Comparison of ENCODE assay signal across 8 mouse cellular contexts in genomic region chr6:100705366-100705811, GRCm38 (mm10). TPM values are rescaled to one million over a fixed set of nuclear protein-coding genes. Genes with fewer than 3 reads are reported as not detected.
DNase-seq lines count a peak whose midpoint lies in the region; ATAC-seq and TF ChIP-seq lines count a peak whose summit lies in the region.

No protein-coding gene starts in this region.

- no peaks in the 10 kb centered on the region for H3K36me3 ChIP-seq in forebrain, embryonic 16.5 days (ENCODE audit: control insufficient read depth, insufficient read depth)
- H3K36me3 ChIP-seq in limb, embryonic 14.5 days (ENCODE audit: control insufficient read depth, insufficient read depth, low read length): no peaks in the 10 kb centered on the region
- H3K36me3 ChIP-seq in stomach, postnatal 0 days (ENCODE audit: control insufficient read depth, insufficient read depth, low read length): no peaks in the 10 kb centered on the region

- no peak overlapping the region; the same call in 1 of the 2 replicates for H3K9ac ChIP-seq in forebrain, embryonic 16.5 days (replicated peaks; ENCODE audit: low read depth, low read length)
- H3K9ac ChIP-seq in limb, embryonic 14.5 days (ENCODE audit: low read depth, low read length, severe bottlenecking): peak overlapping the region; percentile 93
- peak overlapping the region; percentile 59 for H3K9ac ChIP-seq in stomach, postnatal 0 days (ENCODE audit: low read length)

- H3K4me1 ChIP-seq in forebrain, embryonic 16.5 days (replicated peaks; ENCODE audit: control insufficient read depth, insufficient read depth, low read length): peaks cover 15% of the 10 kb centered on the region
- H3K4me1 ChIP-seq in limb, embryonic 14.5 days (ENCODE audit: control insufficient read depth, insufficient read depth, low read length): peaks cover 24% of the 10 kb centered on the region
- peaks cover 3% of the 10 kb centered on the region; the same call in 1 of the 2 replicates for H3K4me1 ChIP-seq in stomach, postnatal 0 days (replicated peaks; ENCODE audit: control insufficient read depth, insufficient read depth)

- peak overlapping the region; percentile 92 for H3K4me2 ChIP-seq in forebrain, embryonic 16.5 days (ENCODE audit: low read length)
- H3K4me2 ChIP-seq in limb, embryonic 14.5 days (replicated peaks; ENCODE audit: low read depth, low read length, severe bottlenecking): peak overlapping the region; percentile 56
- H3K4me2 ChIP-seq in stomach, postnatal 0 days (replicated peaks; ENCODE audit: low read depth): peak overlapping the region; percentile 93

- 2% methylated on average over 15 of the region's 15 CpGs for WGBS in forebrain, embryonic 16.5 days
- WGBS in limb, embryonic 14.5 days: 1% methylated on average over 15 of the region's 15 CpGs
- 3% methylated on average over 15 of the region's 15 CpGs for WGBS in stomach, postnatal 0 days

- peaks cover 17% of the 10 kb centered on the region; the same call in 1 of the 2 replicates for H3K27me3 ChIP-seq in forebrain, embryonic 16.5 days (replicated peaks; ENCODE audit: control insufficient read depth, insufficient read depth, low read length)
- no peaks in the 10 kb centered on the region for H3K27me3 ChIP-seq in limb, embryonic 14.5 days (ENCODE audit: control insufficient read depth, insufficient read depth, low read length)
- H3K27me3 ChIP-seq in stomach, postnatal 0 days (ENCODE audit: control insufficient read depth, insufficient read depth, low read length): peaks cover 4% of the 10 kb centered on the region; the same call in 1 of the 2 replicates

- ATAC-seq in forebrain, embryonic 16.5 days: no peak
- ATAC-seq in limb, embryonic 14.5 days (ENCODE audit: low FRiP score, low read depth): no peak
- ATAC-seq in stomach, postnatal 0 days (ENCODE audit: low FRiP score, low TSS enrichment): no peak
- ATAC-seq in monocyte, adult 5-6 weeks (replicated peaks; ENCODE audit: insufficient number of reproducible peaks, low FRiP score, low TSS enrichment, poor library complexity, severe bottlenecking): no peak
- ATAC-seq in cerebellum, adult (ENCODE audit: insufficient number of reproducible peaks, low FRiP score, low TSS enrichment): no peak

- no peak for TF ChIP-seq CTCF in stomach, postnatal 0 days (IDR thresholded peaks at IDR 0.05; ENCODE audit: low read depth)

- peak overlapping the region; percentile 71 for H3K4me3 ChIP-seq in forebrain, embryonic 16.5 days (replicated peaks; ENCODE audit: low read length)
- peak overlapping the region; percentile 84 for H3K4me3 ChIP-seq in limb, embryonic 14.5 days (replicated peaks; ENCODE audit: low read length)
- peak overlapping the region; percentile 57 for H3K4me3 ChIP-seq in stomach, postnatal 0 days (ENCODE audit: low read depth, low read length)

- no peaks in the 10 kb centered on the region for H3K9me3 ChIP-seq in forebrain, embryonic 16.5 days (ENCODE audit: control insufficient read depth, low read length)
- no peaks in the 10 kb centered on the region for H3K9me3 ChIP-seq in limb, embryonic 14.5 days (ENCODE audit: control insufficient read depth, low read length)
- H3K9me3 ChIP-seq in stomach, postnatal 0 days (ENCODE audit: control insufficient read depth, low read length): no peaks in the 10 kb centered on the region

- TF ChIP-seq EP300 in stomach, postnatal 0 days (optimal IDR thresholded peaks at IDR 0.05): no peak

- peak; percentile 6 for DNase-seq in ovary, postnatal 36 days (ENCODE audit: low spot score)
- no peak for DNase-seq in ovary, postnatal 10 days (ENCODE audit: low spot score)
- DNase-seq in limb, embryonic 14.5 days (ENCODE audit: low spot score): no peak
- DNase-seq in stomach, postnatal 0 days (ENCODE audit: low spot score): no peak
- no peak for DNase-seq in T-cell, adult 2 months (ENCODE audit: low spot score)

- no peak for TF ChIP-seq POLR2A in limb, embryonic 14.5 days (IDR thresholded peaks at IDR 0.05; ENCODE audit: borderline replicate concordance, extremely low read depth, insufficient read depth, insufficient read length)

- no peak overlapping the region for H3K27ac ChIP-seq in forebrain, embryonic 16.5 days (ENCODE audit: low read length)
- peak overlapping the region; percentile 56 for H3K27ac ChIP-seq in limb, embryonic 14.5 days (replicated peaks; ENCODE audit: low read depth, low read length)
- H3K27ac ChIP-seq in stomach, postnatal 0 days (replicated peaks): no peak overlapping the region

RNA-seq across cellular contexts. Expression of gene Gxylt2, which starts 0.9 kb away (rescaled TPM):
- 0.60 and 1.0 TPM in 2 replicates for polyA plus RNA-seq in forebrain, embryonic 16.5 days (2015; fragmentation: Nextera tagmentation; extraction: Ambion mirVana)
- polyA plus RNA-seq in limb, embryonic 14.5 days (2012; rRNA removed): 27.6 and 32.3 TPM in 2 replicates
- 27.1 and 33.6 TPM in 2 replicates for polyA plus RNA-seq in limb, embryonic 14.5 days (2014; fragmentation: Nextera tagmentation; extraction: Ambion mirVana)
- polyA plus RNA-seq in stomach, postnatal 0 days (2015; fragmentation: Nextera tagmentation; extraction: Ambion mirVana): 0.89 and 0.90 TPM in 2 replicates
- not detected in 3 replicates for total RNA-seq in monocyte, adult 5-6 weeks (2017)

RNA-seq across cellular contexts. Expression of gene Shq1, which starts 34.4 kb away (rescaled TPM):
- polyA plus RNA-seq in forebrain, embryonic 16.5 days (2015; fragmentation: Nextera tagmentation; extraction: Ambion mirVana): 13.3 and 14.3 TPM in 2 replicates
- 8.7 and 9.5 TPM in 2 replicates for polyA plus RNA-seq in limb, embryonic 14.5 days (2012; rRNA removed)
- 12.3 and 14.4 TPM in 2 replicates for polyA plus RNA-seq in limb, embryonic 14.5 days (2014; fragmentation: Nextera tagmentation; extraction: Ambion mirVana)
- polyA plus RNA-seq in stomach, postnatal 0 days (2015; fragmentation: Nextera tagmentation; extraction: Ambion mirVana): 7.1 and 7.7 TPM in 2 replicates
- total RNA-seq in monocyte, adult 5-6 weeks (2017): 6.1 to 8.9 TPM (median 7.0 TPM) in 3 replicates

Comparison
In these comparisons a context has a peak if more than half of its experiments do, and no peak if none do; other contexts are left out.
1. RNA of gene Gxylt2, which starts 0.9 kb away (polyA plus RNA-seq): 27.1 to 33.6 TPM in limb, embryonic 14.5 days; 0.89 to 0.90 TPM in stomach, postnatal 0 days and 0.60 to 1.0 TPM in forebrain, embryonic 16.5 days; every median in the first group is over 10 times any median in the second.
2. Peak in every context shown above with its lines, with median percentiles within 50 percentile points of each other: H3K4me2 ChIP-seq and H3K4me3 ChIP-seq.